Mouse (Mus musculus): ENCODE results near the gene Fastkd3.

Fastkd3 gene

DNA sequence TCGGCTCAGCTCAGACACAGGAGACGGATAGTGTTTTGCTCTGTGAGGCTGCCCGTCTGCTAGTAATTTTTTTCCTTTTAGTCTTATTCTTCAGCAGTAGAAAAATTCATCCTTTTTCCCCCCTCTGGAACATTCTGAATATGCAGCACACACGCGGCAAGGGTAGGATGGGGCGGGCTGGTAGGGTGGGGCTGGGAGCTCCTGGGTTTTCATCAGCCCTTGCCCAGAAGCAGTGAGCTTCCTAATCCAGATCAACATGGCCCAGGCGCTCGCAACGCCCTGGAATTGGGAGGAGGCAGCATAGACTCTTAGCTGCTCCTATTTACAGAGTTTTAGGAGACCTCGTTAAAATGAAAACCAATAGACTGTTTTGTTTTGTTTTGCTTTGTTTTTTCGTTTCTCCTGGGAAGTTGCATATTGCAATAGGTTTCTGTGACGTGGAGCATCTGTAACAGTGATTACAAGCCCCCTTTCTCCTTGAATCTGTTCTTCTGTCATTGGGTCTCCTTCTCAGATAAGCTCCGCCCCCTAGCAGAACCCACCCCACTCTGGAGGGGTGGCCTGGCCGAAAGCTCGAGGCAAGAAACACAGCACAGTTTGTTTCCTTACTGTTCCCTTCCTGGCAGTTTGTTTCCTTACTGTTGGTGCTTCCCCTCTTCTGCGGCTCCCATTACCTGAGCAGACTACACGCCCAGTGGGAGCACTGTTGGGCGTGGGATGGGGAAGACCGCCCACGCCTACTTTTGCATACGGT, 25.8 kb downstream of the Fastkd3 start:
- no peak for DNase-seq (ENCODE audit: low spot score)

DNA sequence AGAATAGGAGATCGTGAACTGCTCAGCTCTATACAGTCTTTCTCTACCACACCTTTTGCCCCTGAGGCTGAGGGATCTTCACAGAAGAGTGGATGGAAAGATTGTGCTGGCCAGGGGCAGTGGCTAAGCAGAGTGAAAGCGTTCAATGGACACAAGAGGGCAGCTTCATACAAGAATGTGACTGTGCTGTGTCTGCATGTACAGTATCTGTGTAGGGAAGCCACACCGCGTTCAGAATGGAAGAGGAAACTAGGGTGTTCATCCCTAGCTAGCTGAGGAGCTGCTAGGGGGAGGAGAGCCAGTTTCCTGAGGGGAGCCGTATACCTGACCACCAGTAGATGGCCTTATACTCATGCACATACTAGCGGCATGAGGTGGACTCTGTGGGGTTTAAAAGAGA, 40.8 kb downstream of the Fastkd3 start:
- no peak for DNase-seq (ENCODE audit: low spot score)

DNA sequence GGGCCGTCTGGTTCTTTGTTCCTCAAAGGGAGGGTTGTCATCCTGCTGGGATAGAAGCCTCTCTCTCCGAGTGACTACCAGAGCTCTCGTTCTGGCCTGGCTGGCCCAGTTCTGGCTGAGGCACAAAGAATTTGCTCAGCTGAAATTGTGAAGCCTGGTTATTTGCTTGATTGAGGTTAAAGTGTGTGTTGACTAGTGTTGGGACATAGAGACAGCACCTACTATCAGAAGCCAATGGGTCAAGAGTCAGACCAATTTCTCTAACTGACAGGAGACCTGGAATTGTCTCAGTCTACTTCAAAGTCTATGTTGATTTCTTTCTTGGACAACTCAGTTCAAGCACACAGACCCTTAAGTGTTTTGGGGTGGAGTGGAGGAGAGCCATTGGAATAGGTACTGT, 45.0 kb downstream of the Fastkd3 start:
- no peak for DNase-seq (ENCODE audit: low spot score)
